Mouse (Mus musculus): Measurements from ENCODE around the gene Aifm3. TPM values are rescaled to one million over a fixed set of nuclear protein-coding genes. Genes with fewer than 3 reads are reported as not detected.

The Aifm3 gene
- polyA plus RNA-seq, 1 experiment from 2014 or later, result 1.7 TPM

GRCm38 (mm10) chr16:17472498-17472897, 16.9 kb upstream of the Aifm3 start:
- no peak overlapping the region for H3K4me2 ChIP-seq (replicated peaks; ENCODE audit: low read depth, low read length)
- H3K4me3 ChIP-seq (ENCODE audit: low read length), result no peak overlapping the region
- no peaks in the 10 kb centered on the region for H3K4me1 ChIP-seq (ENCODE audit: control insufficient read depth, insufficient read depth, low read length)
- peaks cover 46% of the 10 kb centered on the region for H3K36me3 ChIP-seq (ENCODE audit: control insufficient read depth, insufficient read depth, low read length)
- no peaks in the 10 kb centered on the region for H3K9me3 ChIP-seq (ENCODE audit: control insufficient read depth, low read length)
- H3K27ac ChIP-seq (ENCODE audit: low read depth, low read length), result no peak overlapping the region
- ATAC-seq (ENCODE audit: low FRiP score, low TSS enrichment), result no peak
- H3K9ac ChIP-seq (ENCODE audit: low read depth, low read length), result no peak overlapping the region
- H3K27me3 ChIP-seq (ENCODE audit: control insufficient read depth, insufficient read depth, low read length), result no peaks in the 10 kb centered on the region
- 88% methylated on average over 6 of the region's 6 CpGs for WGBS

- no peaks in the 10 kb centered on the region for H3K9me3 ChIP-seq (ENCODE audit: control insufficient read depth, low read length)
- no peak for ATAC-seq (ENCODE audit: low FRiP score, low TSS enrichment)
- 0 out of 2 replicates have a peak, but pooled peaks cover 3% of the 10 kb centered on the region for H3K4me1 ChIP-seq (ENCODE audit: control insufficient read depth, insufficient read depth, low read length)
- H3K4me3 ChIP-seq (ENCODE audit: low read length), result no peak overlapping the region
- H3K36me3 ChIP-seq (ENCODE audit: control insufficient read depth, insufficient read depth, low read length), result peaks cover 47% of the 10 kb centered on the region
- H3K9ac ChIP-seq (ENCODE audit: low read depth, low read length), result no peak overlapping the region
- no peak overlapping the region for H3K4me2 ChIP-seq (replicated peaks; ENCODE audit: low read depth, low read length)
- no peak overlapping the region for H3K27ac ChIP-seq (ENCODE audit: low read depth, low read length)
- H3K27me3 ChIP-seq (ENCODE audit: control insufficient read depth, insufficient read depth, low read length), result no peaks in the 10 kb centered on the region
Measured at GRCm38 (mm10) chr16:17474091-17474490, 15.3 kb upstream of the Aifm3 start.

GRCm38 (mm10) chr16:17474761-17475160, 14.7 kb upstream of the Aifm3 start:
- Histone ChIP-seq H3K9me3 (ENCODE audit: control insufficient read depth, low read length) (no peaks in the 10 kb centered on the region), H3K36me3 (ENCODE audit: control insufficient read depth, insufficient read depth, low read length) (peaks cover 42% of the 10 kb centered on the region)
- ATAC-seq (ENCODE audit: low FRiP score, low TSS enrichment), result no peak

GRCm38 (mm10) chr16:17475326-17475725, 14.1 kb upstream of the Aifm3 start:
- Histone ChIP-seq H3K4me3 (ENCODE audit: low read length) (no peak overlapping the region), H3K36me3 (ENCODE audit: control insufficient read depth, insufficient read depth, low read length) (peaks cover 37% of the 10 kb centered on the region), H3K9me3 (ENCODE audit: control insufficient read depth, low read length) (no peaks in the 10 kb centered on the region), H3K27ac (ENCODE audit: low read depth, low read length) (no peak overlapping the region), H3K4me2 (replicated peaks; ENCODE audit: low read depth, low read length) (no peak overlapping the region), H3K27me3 (ENCODE audit: control insufficient read depth, insufficient read depth, low read length) (no peaks in the 10 kb centered on the region), H3K4me1 (ENCODE audit: control insufficient read depth, insufficient read depth, low read length) (0 out of 2 replicates have a peak, but pooled peaks cover 3% of the 10 kb centered on the region), H3K9ac (ENCODE audit: low read depth, low read length) (no peak overlapping the region)
- no peak for ATAC-seq (ENCODE audit: low FRiP score, low TSS enrichment)
- WGBS, result 89% methylated on average over 4 of the region's 4 CpGs

More at GRCm38 (mm10) chr16:17474761-17475160, 14.7 kb upstream of the Aifm3 start:
- Histone ChIP-seq H3K4me3 (ENCODE audit: low read length) (no peak overlapping the region), H3K9ac (ENCODE audit: low read depth, low read length) (no peak overlapping the region), H3K27me3 (ENCODE audit: control insufficient read depth, insufficient read depth, low read length) (no peaks in the 10 kb centered on the region), H3K4me2 (replicated peaks; ENCODE audit: low read depth, low read length) (no peak overlapping the region), H3K27ac (ENCODE audit: low read depth, low read length) (no peak overlapping the region), H3K4me1 (ENCODE audit: control insufficient read depth, insufficient read depth, low read length) (0 out of 2 replicates have a peak, but pooled peaks cover 3% of the 10 kb centered on the region)
- whole genome bisulfite sequencing, result 83% methylated on average over 2 of the region's 2 CpGs

GRCm38 (mm10) chr16:17478331-17478943, 11.0 kb upstream of the Aifm3 start:
- H3K4me1 ChIP-seq (ENCODE audit: control insufficient read depth, insufficient read depth, low read length), result 0 out of 2 replicates have a peak, but pooled peaks cover 3% of the 10 kb centered on the region
- H3K4me3 ChIP-seq (ENCODE audit: low read length), result no peak overlapping the region
- no peak overlapping the region for H3K4me2 ChIP-seq (replicated peaks; ENCODE audit: low read depth, low read length)
- peaks cover 30% of the 10 kb centered on the region for H3K36me3 ChIP-seq (ENCODE audit: control insufficient read depth, insufficient read depth, low read length)
- no peaks in the 10 kb centered on the region for H3K27me3 ChIP-seq (ENCODE audit: control insufficient read depth, insufficient read depth, low read length)
- WGBS, result 82% methylated on average over 4 of the region's 4 CpGs
- H3K9me3 ChIP-seq (ENCODE audit: control insufficient read depth, low read length), result no peaks in the 10 kb centered on the region
- no peak overlapping the region for H3K27ac ChIP-seq (ENCODE audit: low read depth, low read length)
- no peak for ATAC-seq (ENCODE audit: low FRiP score, low TSS enrichment)
- no peak overlapping the region for H3K9ac ChIP-seq (ENCODE audit: low read depth, low read length)

- no peak overlapping the region for H3K9ac ChIP-seq (ENCODE audit: low read depth, low read length)
- no peak overlapping the region for H3K4me3 ChIP-seq (ENCODE audit: low read length)
- no peaks in the 10 kb centered on the region for H3K9me3 ChIP-seq (ENCODE audit: control insufficient read depth, low read length)
- WGBS, result 90% methylated on average over 2 of the region's 2 CpGs
- H3K4me2 ChIP-seq (replicated peaks; ENCODE audit: low read depth, low read length), result no peak overlapping the region
- H3K27ac ChIP-seq (ENCODE audit: low read depth, low read length), result no peak overlapping the region
- ATAC-seq (ENCODE audit: low FRiP score, low TSS enrichment), result no peak
- no peaks in the 10 kb centered on the region for H3K27me3 ChIP-seq (ENCODE audit: control insufficient read depth, insufficient read depth, low read length)
- peaks cover 48% of the 10 kb centered on the region for H3K36me3 ChIP-seq (ENCODE audit: control insufficient read depth, insufficient read depth, low read length)
- 0 out of 2 replicates have a peak, but pooled peaks cover 3% of the 10 kb centered on the region for H3K4me1 ChIP-seq (ENCODE audit: control insufficient read depth, insufficient read depth, low read length)
Measured at GRCm38 (mm10) chr16:17481465-17481864, 7.9 kb upstream of the Aifm3 start.

- WGBS, result 59% methylated on average over 3 of the region's 3 CpGs
- Histone ChIP-seq H3K36me3 (ENCODE audit: control insufficient read depth, insufficient read depth, low read length) (peaks cover 36% of the 10 kb centered on the region), H3K27ac (ENCODE audit: low read depth, low read length) (no peak overlapping the region), H3K4me1 (ENCODE audit: control insufficient read depth, insufficient read depth, low read length) (no peaks in the 10 kb centered on the region), H3K4me2 (replicated peaks; ENCODE audit: low read depth, low read length) (no peak overlapping the region), H3K9ac (ENCODE audit: low read depth, low read length) (no peak overlapping the region), H3K27me3 (ENCODE audit: control insufficient read depth, insufficient read depth, low read length) (peaks cover 7% of the 10 kb centered on the region; the same call in 1 of the 2 replicates), H3K4me3 (ENCODE audit: low read length) (no peak overlapping the region), H3K9me3 (ENCODE audit: control insufficient read depth, low read length) (no peaks in the 10 kb centered on the region)
- no peak for ATAC-seq (ENCODE audit: low FRiP score, low TSS enrichment)
Measured at GRCm38 (mm10) chr16:17486505-17486904, 2.9 kb upstream of the Aifm3 start.

- no peak for ATAC-seq (ENCODE audit: low FRiP score, low TSS enrichment)
- peaks cover 7% of the 10 kb centered on the region; the same call in 1 of the 2 replicates for H3K27me3 ChIP-seq (ENCODE audit: control insufficient read depth, insufficient read depth, low read length)
- peak overlapping the region; percentile 76 for H3K4me2 ChIP-seq (replicated peaks; ENCODE audit: low read depth, low read length)
- H3K9me3 ChIP-seq (ENCODE audit: control insufficient read depth, low read length), result no peaks in the 10 kb centered on the region
- no peaks in the 10 kb centered on the region for H3K4me1 ChIP-seq (ENCODE audit: control insufficient read depth, insufficient read depth, low read length)
- 42% methylated on average over 14 of the region's 14 CpGs for WGBS
- H3K36me3 ChIP-seq (ENCODE audit: control insufficient read depth, insufficient read depth, low read length), result peaks cover 20% of the 10 kb centered on the region
- no peak overlapping the region for H3K27ac ChIP-seq (ENCODE audit: low read depth, low read length)
- peak overlapping the region; percentile 45 for H3K4me3 ChIP-seq (ENCODE audit: low read length)
- H3K9ac ChIP-seq (ENCODE audit: low read depth, low read length), result peak overlapping the region; percentile 52; the same call in 1 of the 2 replicates
Measured at GRCm38 (mm10) chr16:17488478-17489468, 638 bp upstream of the Aifm3 start.

Measured in kidney, embryonic 14.5 days (tissue).